Mouse (Mus musculus): ENCODE measurements at regions not wholly inside any gene's neighbourhood (a gene's known extent, or its start where the extent isn't known, plus 50 kb on each side); places are given as distances from the start of the nearest gene placed in this dataset.
A peak's percentile ranks its signal among the peaks of the same experiment; 100 is the strongest.

- no peak for TF ChIP-seq GATA4 (IDR thresholded peaks at IDR 0.05; ENCODE audit: insufficient replicate concordance, low read length)
Measured at GRCm38 (mm10) chr17:83089856-83090692, 125.0 kb upstream of the Pkdcc start.

GRCm38 (mm10) chr17:83093862-83094261, 121.2 kb upstream of the Pkdcc start:
- no peak for TF ChIP-seq GATA4 (IDR thresholded peaks at IDR 0.05; ENCODE audit: insufficient replicate concordance, low read length)

- no peak for TF ChIP-seq GATA4 (IDR thresholded peaks at IDR 0.05; ENCODE audit: insufficient replicate concordance, low read length)
Measured at GRCm38 (mm10) chr17:83096451-83096850, 118.6 kb upstream of the Pkdcc start.

GRCm38 (mm10) chr17:83097998-83098397, 117.1 kb upstream of the Pkdcc start:
- no peak for TF ChIP-seq GATA4 (IDR thresholded peaks at IDR 0.05; ENCODE audit: insufficient replicate concordance, low read length)

GRCm38 (mm10) chr17:83098679-83099413, 116.2 kb upstream of the Pkdcc start:
- TF ChIP-seq GATA4 (IDR thresholded peaks at IDR 0.05; ENCODE audit: insufficient replicate concordance, low read length): no peak

GRCm38 (mm10) chr17:83101035-83101434, 114.1 kb upstream of the Pkdcc start:
- no peak for TF ChIP-seq GATA4 (IDR thresholded peaks at IDR 0.05; ENCODE audit: insufficient replicate concordance, low read length)

- no peak for TF ChIP-seq GATA4 (IDR thresholded peaks at IDR 0.05; ENCODE audit: insufficient replicate concordance, low read length)
Measured at GRCm38 (mm10) chr17:83101756-83102155, 113.3 kb upstream of the Pkdcc start.

GRCm38 (mm10) chr17:83102675-83103412, 112.2 kb upstream of the Pkdcc start:
- TF ChIP-seq GATA4 (IDR thresholded peaks at IDR 0.05; ENCODE audit: insufficient replicate concordance, low read length): no peak

GRCm38 (mm10) chr17:83108151-83108550, 106.9 kb upstream of the Pkdcc start:
- TF ChIP-seq GATA4 (IDR thresholded peaks at IDR 0.05; ENCODE audit: insufficient replicate concordance, low read length): no peak

- TF ChIP-seq GATA4 (IDR thresholded peaks at IDR 0.05; ENCODE audit: insufficient replicate concordance, low read length): no peak
Measured at GRCm38 (mm10) chr17:83109792-83110440, 105.2 kb upstream of the Pkdcc start.

GRCm38 (mm10) chr17:83110556-83110955, 104.5 kb upstream of the Pkdcc start:
- TF ChIP-seq GATA4 (IDR thresholded peaks at IDR 0.05; ENCODE audit: insufficient replicate concordance, low read length): peak; percentile 53; the same call in 1 of the 2 replicates

- no peak for TF ChIP-seq GATA4 (IDR thresholded peaks at IDR 0.05; ENCODE audit: insufficient replicate concordance, low read length)
Measured at GRCm38 (mm10) chr17:83115146-83115545, 99.9 kb upstream of the Pkdcc start.

GRCm38 (mm10) chr17:83115832-83116480, 99.1 kb upstream of the Pkdcc start:
- TF ChIP-seq GATA4 (IDR thresholded peaks at IDR 0.05; ENCODE audit: insufficient replicate concordance, low read length): no peak

GRCm38 (mm10) chr17:83120665-83121232, 94.3 kb upstream of the Pkdcc start:
- TF ChIP-seq GATA4 (IDR thresholded peaks at IDR 0.05; ENCODE audit: insufficient replicate concordance, low read length): no peak

Data from liver, adult (tissue).